Mouse (Mus musculus) MEL (cell line): ENCODE measurements at regions not wholly inside any gene's neighbourhood (a gene's known extent, or its start where the extent isn't known, plus 50 kb on each side); places are given as distances from the start of the nearest gene placed in this dataset.

ENCODE experiments used
- DNase-seq: peaks from one replicate; pipeline ENCODE4 v3.0.0; 2011; ENCODE audit warnings: low read depth, low spot score
- H3K27ac ChIP-seq: 2 replicates; pipeline ENCODE4 v1.5.1; 2012; ENCODE audit warnings: low read depth, mild to moderate bottlenecking, control low read depth, low read length, moderate library complexity; ENCODE audit not compliant: control insufficient read depth
- H3K27me3 ChIP-seq, 2 experiments: fragments of 150-350 bp in 1 of 2; sonication (generic) in 1 of 2; 2 replicates each; pipeline ENCODE4 v1.6.1; 2012; ENCODE audit warnings: low read length in 2 of 2, mild to moderate bottlenecking in 2 of 2, improper control_type of control experiment in 1 of 2, moderate library complexity in 1 of 2; ENCODE audit not compliant: insufficient read depth in 2 of 2, control insufficient read depth in 1 of 2
- H3K36me3 ChIP-seq, 2 experiments: 2 replicates each; pipeline ENCODE4 v1.6.1; 2012 to 2014; ENCODE audit warnings: low read length in 2 of 2, improper control_type of control experiment in 1 of 2, inconsistent platforms in 1 of 2, mild to moderate bottlenecking in 1 of 2; ENCODE audit not compliant: insufficient read depth in 2 of 2, control insufficient read depth in 1 of 2
- H3K4me1 ChIP-seq, 2 experiments: fragments of 150-350 bp in 1 of 2; sonication (generic) in 1 of 2; 2 replicates each; pipeline ENCODE4 v1.6.1; 2012; ENCODE audit warnings: low read length in 2 of 2, improper control_type of control experiment in 1 of 2, mild to moderate bottlenecking in 1 of 2; ENCODE audit not compliant: insufficient read depth in 2 of 2, control insufficient read depth in 1 of 2
- H3K4me3 ChIP-seq, 2 experiments: fragments of 150-350 bp in 1 of 2; sonication (generic) in 1 of 2; 2 replicates each; pipeline ENCODE4 v1.5.1; 2012; ENCODE audit warnings: low read depth in 2 of 2, low read length in 2 of 2, mild to moderate bottlenecking in 2 of 2, moderate library complexity in 2 of 2, control low read depth in 1 of 2, improper control_type of control experiment in 1 of 2; ENCODE audit not compliant: control insufficient read depth in 1 of 2, insufficient read depth in 1 of 2
- H3K79me2 ChIP-seq: 2 replicates; pipeline ENCODE4 v1.6.1; 2012; ENCODE audit warnings: mild to moderate bottlenecking, low read length, moderate library complexity; ENCODE audit not compliant: control insufficient read depth, poor library complexity, insufficient read depth
- H3K9ac ChIP-seq: 2 replicates; pipeline ENCODE4 v1.6.1; 2012; ENCODE audit warnings: low read depth, mild to moderate bottlenecking, control low read depth, low read length, moderate library complexity; ENCODE audit not compliant: control insufficient read depth, poor library complexity, severe bottlenecking
- H3K9me3 ChIP-seq: fragments of 150-350 bp; sonication (generic); replicated peaks from 2 replicates; pipeline ENCODE4 v1.6.1; 2012; ENCODE audit warnings: mild to moderate bottlenecking, low read length, improper control_type of control experiment, moderate library complexity; ENCODE audit not compliant: insufficient read depth
- CHD1 ChIP-seq: IDR thresholded peaks from 2 replicates; pipeline ENCODE4 v1.6.1; 2012; ENCODE audit warnings: low read depth, mild to moderate bottlenecking, inconsistent platforms, low read length, improper control_type of control experiment
- CTCF ChIP-seq, 3 experiments: IDR thresholded peaks in 2 of 3; conservative IDR thresholded peaks in 1 of 3; 2 replicates each; pipeline ENCODE4 v1.5.1; 2011 to 2012; ENCODE audit warnings: low read length in 3 of 3, low read depth in 2 of 3, mild to moderate bottlenecking in 2 of 3, improper control_type of control experiment in 1 of 3, inconsistent platforms in 1 of 3, mixed read lengths in 1 of 3, moderate library complexity in 1 of 3; ENCODE audit not compliant: control insufficient read depth in 1 of 3, insufficient read depth in 1 of 3, poor library complexity in 1 of 3, severe bottlenecking in 1 of 3
- E2F4 ChIP-seq: IDR thresholded peaks from 2 replicates; pipeline ENCODE4 v1.6.1; 2011; ENCODE audit warnings: low read depth, low read length, improper control_type of control experiment, borderline replicate concordance
- ELF1 ChIP-seq: IDR thresholded peaks from 2 replicates; pipeline ENCODE4 v1.6.1; 2014; ENCODE audit warnings: low read depth, mild to moderate bottlenecking, inconsistent platforms, low read length, improper control_type of control experiment, moderate library complexity
- EP300 ChIP-seq, 2 experiments: IDR thresholded peaks; 2 replicates each; pipeline ENCODE4 v1.6.1; 2011; ENCODE audit warnings: improper control_type of control experiment in 2 of 2, low read length in 2 of 2, low read depth in 1 of 2, mild to moderate bottlenecking in 1 of 2
- ETS1 ChIP-seq: IDR thresholded peaks from 2 replicates; pipeline ENCODE4 v1.6.1; 2012; ENCODE audit warnings: low read depth, mild to moderate bottlenecking, inconsistent platforms, low read length, improper control_type of control experiment, moderate library complexity
- GABPA ChIP-seq: IDR thresholded peaks from 2 replicates; pipeline ENCODE4 v1.6.1; 2012; ENCODE audit warnings: low read depth, mild to moderate bottlenecking, inconsistent platforms, low read length, improper control_type of control experiment, moderate library complexity
- GATA1 ChIP-seq: IDR thresholded peaks from 2 replicates; pipeline ENCODE4 v1.6.1; 2011; ENCODE audit warnings: low read depth, low read length, improper control_type of control experiment
- HCFC1 ChIP-seq: IDR thresholded peaks from 2 replicates; pipeline ENCODE4 v1.6.1; 2012; ENCODE audit warnings: low read depth, mild to moderate bottlenecking, inconsistent platforms, low read length, improper control_type of control experiment, moderate library complexity
- JUND ChIP-seq: IDR thresholded peaks from 2 replicates; pipeline ENCODE4 v1.6.1; 2011; ENCODE audit warnings: low read depth, mild to moderate bottlenecking, improper control_type of control experiment, low read length
- MAFK ChIP-seq: IDR thresholded peaks from 2 replicates; pipeline ENCODE4 v1.6.1; 2011; ENCODE audit warnings: low read depth, mild to moderate bottlenecking, low read length, improper control_type of control experiment, borderline replicate concordance
- MEF2A ChIP-seq: IDR thresholded peaks from 2 replicates; pipeline ENCODE4 v1.6.1; 2014; ENCODE audit warnings: low read depth, mild to moderate bottlenecking, inconsistent platforms, low read length, improper control_type of control experiment; ENCODE audit not compliant: poor library complexity, insufficient replicate concordance, severe bottlenecking; ENCODE audit errors: extremely low read depth
- MYC ChIP-seq: IDR thresholded peaks from 2 replicates; pipeline ENCODE4 v1.6.1; 2011; ENCODE audit warnings: low read depth, mild to moderate bottlenecking, low read length, improper control_type of control experiment, moderate library complexity
- NRF1 ChIP-seq: IDR thresholded peaks from 2 replicates; pipeline ENCODE4 v1.6.1; 2014; ENCODE audit warnings: low read depth, mild to moderate bottlenecking, inconsistent platforms, low read length, improper control_type of control experiment, moderate library complexity; ENCODE audit not compliant: poor library complexity, insufficient read depth, severe bottlenecking
- POLR2A ChIP-seq, 2 experiments: IDR thresholded peaks; 2 replicates each; pipeline ENCODE4 v1.6.1; 2011 to 2012; ENCODE audit warnings: low read length in 2 of 2, mild to moderate bottlenecking in 2 of 2, control low read depth in 1 of 2, improper control_type of control experiment in 1 of 2, low read depth in 1 of 2, moderate library complexity in 1 of 2; ENCODE audit not compliant: control insufficient read depth in 1 of 2, insufficient read depth in 1 of 2, poor library complexity in 1 of 2
- POLR2AphosphoS5 ChIP-seq: IDR thresholded peaks from 2 replicates; pipeline ENCODE4 v1.6.1; 2012; ENCODE audit warnings: low read depth, borderline replicate concordance, mild to moderate bottlenecking, inconsistent platforms, low read length, moderate library complexity, mixed read lengths
- RAD21 ChIP-seq: IDR thresholded peaks from 2 replicates; pipeline ENCODE4 v1.6.1; 2011; ENCODE audit warnings: mild to moderate bottlenecking, low read depth, low read length, improper control_type of control experiment
- RCOR1 ChIP-seq: IDR thresholded peaks from 2 replicates; pipeline ENCODE4 v1.6.1; 2012; ENCODE audit warnings: low read depth, mild to moderate bottlenecking, inconsistent platforms, low read length, improper control_type of control experiment
- SIN3A ChIP-seq: IDR thresholded peaks from 2 replicates; pipeline ENCODE4 v1.6.1; 2012; ENCODE audit warnings: low read length, improper control_type of control experiment, inconsistent platforms
- SMC3 ChIP-seq: IDR thresholded peaks from 2 replicates; pipeline ENCODE4 v1.6.1; 2011; ENCODE audit warnings: low read depth, low read length, improper control_type of control experiment
- TAL1 ChIP-seq: IDR thresholded peaks from 2 replicates; pipeline ENCODE4 v1.6.1; 2012; ENCODE audit warnings: mild to moderate bottlenecking, inconsistent platforms, low read length, moderate library complexity, mixed read lengths
- TCF12 ChIP-seq: IDR thresholded peaks from 2 replicates; pipeline ENCODE4 v1.6.1; 2014; ENCODE audit warnings: low read depth, mild to moderate bottlenecking, inconsistent platforms, low read length, improper control_type of control experiment, moderate library complexity
- USF1 ChIP-seq: IDR thresholded peaks from 2 replicates; pipeline ENCODE4 v1.6.1; 2014; ENCODE audit warnings: low read depth, mild to moderate bottlenecking, inconsistent platforms, low read length, improper control_type of control experiment, moderate library complexity
- USF2 ChIP-seq, 2 experiments: IDR thresholded peaks; 2 replicates each; pipeline ENCODE4 v1.6.1; 2011 to 2012; ENCODE audit warnings: improper control_type of control experiment in 2 of 2, low read length in 2 of 2, borderline replicate concordance in 1 of 2, inconsistent platforms in 1 of 2, low read depth in 1 of 2, mild to moderate bottlenecking in 1 of 2; ENCODE audit not compliant: insufficient read depth in 1 of 2
- ZNF384 ChIP-seq: IDR thresholded peaks from 2 replicates; pipeline ENCODE4 v1.6.1; 2012; ENCODE audit warnings: low read depth, mild to moderate bottlenecking, inconsistent platforms, low read length, improper control_type of control experiment

- H3K36me3 ChIP-seq = no peaks in the 10 kb centered on the region
- no peak overlapping the region for H3K27ac ChIP-seq
- H3K9me3 ChIP-seq = no peaks in the 10 kb centered on the region
- no peak for DNase-seq
- H3K27me3 ChIP-seq = no peaks in the 10 kb centered on the region
- H3K4me1 ChIP-seq = no peaks in the 10 kb centered on the region
- TF ChIP-seq HCFC1 (no peak), SIN3A (no peak), ZNF384 (no peak), USF1 (no peak), JUND (no peak), E2F4 (no peak), MEF2A (no peak), SMC3 (no peak), CTCF (IDR thresholded peaks at IDR 0.05 in 2 of 3, conservative IDR thresholded peaks at IDR 0.05 in 1 of 3; ENCODE audit: control insufficient read depth in 1 of 3, insufficient read depth in 1 of 3, low read depth in 2 of 3, low read length in 3 of 3, poor library complexity in 1 of 3, severe bottlenecking in 1 of 3) (no peak), TCF12 (no peak), RCOR1 (no peak), NRF1 (no peak), USF2 (IDR thresholded peaks at IDR 0.05; ENCODE audit: borderline replicate concordance in 1 of 2, insufficient read depth in 1 of 2, low read depth in 1 of 2, low read length in 2 of 2) (no peak), TAL1 (no peak), GATA1 (no peak), RAD21 (no peak)
- H3K4me3 ChIP-seq = no peak overlapping the region
- H3K79me2 ChIP-seq = no peaks in the 10 kb centered on the region
- H3K9ac ChIP-seq = no peak overlapping the region
These were observed 92.7 kb downstream of the Olig3 start for GRCm38 (mm10) chr10:19448838-19449559.

- TF ChIP-seq USF2 (IDR thresholded peaks at IDR 0.05; ENCODE audit: borderline replicate concordance in 1 of 2, insufficient read depth in 1 of 2, low read depth in 1 of 2, low read length in 2 of 2) (no peak), USF1 (no peak), MYC (no peak), GATA1 (no peak), ELF1 (no peak), MEF2A (no peak), GABPA (no peak), MAFK (no peak), ETS1 (no peak), NRF1 (no peak), CHD1 (no peak), POLR2A (IDR thresholded peaks at IDR 0.05; ENCODE audit: control insufficient read depth in 1 of 2, insufficient read depth in 1 of 2, low read depth in 1 of 2, low read length in 2 of 2, poor library complexity in 1 of 2) (no peak), ZNF384 (no peak), POLR2AphosphoS5 (no peak), EP300 (IDR thresholded peaks at IDR 0.05; ENCODE audit: low read depth in 1 of 2, low read length in 2 of 2) (no peak)
- Histone ChIP-seq H3K4me1 (no peaks in the 10 kb centered on the region), H3K27me3 (peaks cover 2 to 4% of the 10 kb centered on the region in 2 experiments; a peak in 3 of 4 replicates), H3K9me3 (no peaks in the 10 kb centered on the region), H3K36me3 (no peaks in the 10 kb centered on the region), H3K27ac (no peak overlapping the region), H3K4me3 (no peak overlapping the region), H3K9ac (no peak overlapping the region), H3K79me2 (no peaks in the 10 kb centered on the region)
- DNase-seq = no peak
These were observed 102.7 kb downstream of the Olig3 start for GRCm38 (mm10) chr10:19459053-19459452.
